Mouse (Mus musculus) spleen, adult 2 months (tissue): ENCODE data around the gene Fam161b.

ENCODE experiments used
- CTCF ChIP-seq: fragments of 200-500 bp; IDR thresholded peaks from 2 replicates; pipeline ENCODE4 v1.5.1; 2011; ENCODE audit warnings: mild to moderate bottlenecking, inconsistent platforms; ENCODE audit not compliant: insufficient read depth, insufficient read length, insufficient replicate concordance; ENCODE audit errors: extremely low read depth
- POLR2A ChIP-seq: fragments of 200-500 bp; IDR thresholded peaks from 2 replicates; pipeline ENCODE4 v1.6.1; 2011; ENCODE audit warnings: low read depth, low read length, inconsistent platforms

GRCm38 (mm10) chr12:84371647-84372046 lies 10.0 kb upstream of the Fam161b start:
- TF ChIP-seq CTCF (no peak), POLR2A (no peak)
